Mouse (Mus musculus) CH12.LX (cell line): Measurements from ENCODE around the gene Ttc19. TPM values are rescaled to one million over a fixed set of nuclear protein-coding genes. Genes with fewer than 3 reads are reported as not detected.

Experiments
- DNase-seq: peaks from one replicate; pipeline ENCODE4 v3.0.0-alpha.2; 2013; ENCODE audit errors: extremely low read depth
- H3K27ac ChIP-seq: 2 replicates; pipeline ENCODE4 v1.5.1; 2012; ENCODE audit warnings: low read depth, mild to moderate bottlenecking, control low read depth, moderate library complexity; ENCODE audit not compliant: insufficient read depth
- H3K27me3 ChIP-seq: replicated peaks from 2 replicates; pipeline ENCODE3; 2012; ENCODE audit warnings: inconsistent platforms
- H3K36me3 ChIP-seq, 2 experiments: replicated peaks in 1 of 2; 2 replicates each; pipeline versions ENCODE3 to v1.6.1; 2012; ENCODE audit warnings: inconsistent platforms in 1 of 2, low read length in 1 of 2, mild to moderate bottlenecking in 1 of 2, mixed read lengths in 1 of 2, moderate library complexity in 1 of 2; ENCODE audit not compliant: control insufficient read depth in 1 of 2, insufficient read depth in 1 of 2
- H3K4me1 ChIP-seq, 2 experiments: 2 replicates each; pipeline ENCODE4 v1.6.1; 2012; ENCODE audit warnings: inconsistent platforms in 1 of 2, moderate library complexity in 1 of 2; ENCODE audit not compliant: insufficient read depth in 2 of 2, control insufficient read depth in 1 of 2
- H3K4me2 ChIP-seq: 2 replicates; pipeline ENCODE4 v1.6.1; 2012; ENCODE audit warnings: low read depth, mild to moderate bottlenecking, control low read depth; ENCODE audit not compliant: poor library complexity, insufficient read depth, severe bottlenecking
- H3K4me3 ChIP-seq, 3 experiments: fragments of 150-350 bp in 1 of 3; sonication (generic) in 1 of 3; replicated peaks in 1 of 3; 2 replicates each; pipeline versions ENCODE3 to v1.5.1; 2011 to 2012; ENCODE audit warnings: low read depth in 2 of 3, low read length in 2 of 3, mild to moderate bottlenecking in 2 of 3, moderate library complexity in 2 of 3, control low read depth in 1 of 3, improper control_type of control experiment in 1 of 3, inconsistent platforms in 1 of 3, mixed read lengths in 1 of 3; ENCODE audit not compliant: poor library complexity in 1 of 3
- H3K79me2 ChIP-seq: replicated peaks from 2 replicates; pipeline ENCODE4 v1.6.1; 2012; ENCODE audit warnings: mild to moderate bottlenecking, moderate library complexity; ENCODE audit not compliant: control insufficient read depth, poor library complexity, insufficient read depth, severe bottlenecking; ENCODE audit errors: extremely low read depth
- H3K9ac ChIP-seq: 2 replicates; pipeline ENCODE4 v1.6.1; 2012; ENCODE audit warnings: low read depth, mild to moderate bottlenecking, control low read depth, moderate library complexity; ENCODE audit not compliant: insufficient read depth
- H3K9me3 ChIP-seq: replicated peaks from 2 replicates; pipeline ENCODE3; 2012; ENCODE audit warnings: low read length, inconsistent platforms, mixed read lengths
- CHD1 ChIP-seq: IDR thresholded peaks from 2 replicates; pipeline ENCODE4 v1.6.1; 2012; ENCODE audit warnings: low read depth, low read length, improper control_type of control experiment, inconsistent platforms
- CHD2 ChIP-seq: IDR thresholded peaks from 2 replicates; pipeline ENCODE4 v1.6.1; 2011; ENCODE audit warnings: low read length, improper control_type of control experiment
- CTCF ChIP-seq, 2 experiments: IDR thresholded peaks in 1 of 2; conservative IDR thresholded peaks in 1 of 2; 2 replicates each; pipeline ENCODE4 v1.5.1; 2011 to 2012; ENCODE audit warnings: low read depth in 2 of 2, low read length in 2 of 2, improper control_type of control experiment in 1 of 2, inconsistent platforms in 1 of 2, mild to moderate bottlenecking in 1 of 2, moderate library complexity in 1 of 2
- EP300 ChIP-seq: IDR thresholded peaks from 2 replicates; pipeline ENCODE4 v1.6.1; 2011; ENCODE audit warnings: low read length, improper control_type of control experiment
- ETS1 ChIP-seq: conservative IDR thresholded peaks from 2 replicates; pipeline ENCODE4 v1.6.1; 2012; ENCODE audit warnings: low read depth, mild to moderate bottlenecking, inconsistent platforms, low read length, improper control_type of control experiment, moderate library complexity
- GABPA ChIP-seq: IDR thresholded peaks from 2 replicates; pipeline ENCODE4 v1.6.1; 2012; ENCODE audit warnings: low read depth, low read length, improper control_type of control experiment, inconsistent platforms; ENCODE audit not compliant: insufficient replicate concordance
- HCFC1 ChIP-seq: IDR thresholded peaks from 2 replicates; pipeline ENCODE4 v1.6.1; 2012; ENCODE audit warnings: low read depth, mild to moderate bottlenecking, inconsistent platforms, low read length, improper control_type of control experiment
- IRF4 ChIP-seq: IDR thresholded peaks from 2 replicates; pipeline ENCODE4 v1.6.1; 2014; ENCODE audit warnings: low read depth, mild to moderate bottlenecking, inconsistent platforms, low read length, improper control_type of control experiment
- JUND ChIP-seq: conservative IDR thresholded peaks from 2 replicates; pipeline ENCODE4 v1.6.1; 2011; ENCODE audit warnings: low read depth, low read length, improper control_type of control experiment
- KAT2A ChIP-seq: IDR thresholded peaks from 2 replicates; pipeline ENCODE4 v1.6.1; 2012; ENCODE audit warnings: low read length, improper control_type of control experiment, inconsistent platforms; ENCODE audit not compliant: insufficient replicate concordance
- MAFK ChIP-seq: IDR thresholded peaks from 2 replicates; pipeline ENCODE4 v1.6.1; 2011; ENCODE audit warnings: low read length, improper control_type of control experiment; ENCODE audit not compliant: insufficient replicate concordance
- MAZ ChIP-seq: IDR thresholded peaks from 2 replicates; pipeline ENCODE4 v1.6.1; 2012; ENCODE audit warnings: low read depth, mild to moderate bottlenecking, inconsistent platforms, low read length, improper control_type of control experiment, moderate library complexity
- MXI1 ChIP-seq: IDR thresholded peaks from 2 replicates; pipeline ENCODE4 v1.6.1; 2011; ENCODE audit warnings: mild to moderate bottlenecking, low read depth, low read length, improper control_type of control experiment
- MYC ChIP-seq: IDR thresholded peaks from 2 replicates; pipeline ENCODE4 v1.6.1; 2011; ENCODE audit warnings: low read depth, mild to moderate bottlenecking, improper control_type of control experiment, low read length
- NELFE ChIP-seq: IDR thresholded peaks from 2 replicates; pipeline ENCODE4 v1.6.1; 2011; ENCODE audit warnings: low read depth, low read length, improper control_type of control experiment
- NRF1 ChIP-seq: IDR thresholded peaks from 2 replicates; pipeline ENCODE4 v1.6.1; 2014; ENCODE audit warnings: low read depth, mild to moderate bottlenecking, inconsistent platforms, low read length, improper control_type of control experiment, moderate library complexity
- PAX5 ChIP-seq: IDR thresholded peaks from 2 replicates; pipeline ENCODE4 v1.6.1; 2012; ENCODE audit warnings: low read length, inconsistent platforms, mixed read lengths
- POLR2A ChIP-seq: IDR thresholded peaks from 2 replicates; pipeline ENCODE4 v1.6.1; 2011; ENCODE audit warnings: low read depth, mild to moderate bottlenecking, improper control_type of control experiment, low read length
- POLR2AphosphoS2 ChIP-seq: IDR thresholded peaks from 2 replicates; pipeline ENCODE4 v1.6.1; 2011; ENCODE audit warnings: low read depth, low read length, improper control_type of control experiment
- SIN3A ChIP-seq: IDR thresholded peaks from 2 replicates; pipeline ENCODE4 v1.6.1; 2012; ENCODE audit warnings: low read length, improper control_type of control experiment, inconsistent platforms
- TCF12 ChIP-seq: IDR thresholded peaks from 2 replicates; pipeline ENCODE4 v1.6.1; 2014; ENCODE audit warnings: low read depth, mild to moderate bottlenecking, inconsistent platforms, low read length, improper control_type of control experiment
- UBTF ChIP-seq: IDR thresholded peaks from 2 replicates; pipeline ENCODE4 v1.6.1; 2012; ENCODE audit warnings: low read depth, mild to moderate bottlenecking, inconsistent platforms, low read length, improper control_type of control experiment, moderate library complexity
- USF1 ChIP-seq: IDR thresholded peaks from 2 replicates; pipeline ENCODE4 v1.6.1; 2014; ENCODE audit warnings: low read depth, mild to moderate bottlenecking, inconsistent platforms, low read length, improper control_type of control experiment
- USF2 ChIP-seq: conservative IDR thresholded peaks from 2 replicates; pipeline ENCODE4 v1.6.1; 2011; ENCODE audit warnings: low read depth, low read length, improper control_type of control experiment
- ZC3H11A ChIP-seq: IDR thresholded peaks from 2 replicates; pipeline ENCODE4 v1.6.1; 2012; ENCODE audit warnings: low read depth, mild to moderate bottlenecking, inconsistent platforms, low read length, improper control_type of control experiment
- ZMIZ1 ChIP-seq: IDR thresholded peaks from 2 replicates; pipeline ENCODE4 v1.6.1; 2012; ENCODE audit warnings: low read depth, mild to moderate bottlenecking, inconsistent platforms, low read length, improper control_type of control experiment
- ZNF384 ChIP-seq: IDR thresholded peaks from 2 replicates; pipeline ENCODE4 v1.6.1; 2012; ENCODE audit warnings: low read depth, low read length, improper control_type of control experiment, inconsistent platforms
- dilution Hi-C: fragments of 300-500 bp; cut with MboI; formaldehyde crosslinking; loops from 2 replicates; pipeline ENCODE4 v1.14.3; 2020; ENCODE audit warnings: low sequenced_read_pairs; ENCODE audit not compliant: extremely low pct_unique_long_range_greater_than_20kb, extremely low pct_ligation_motif_present
- in situ Hi-C: fragments of 300-500 bp; cut with MboI; formaldehyde crosslinking; loops from 3 replicates; pipeline ENCODE4 v1.14.3; 2019; ENCODE audit warnings: low sequenced_read_pairs, low pct_ligation_motif_present, low pct_unique_long_range_greater_than_20kb, mixed read lengths
- polyA plus RNA-seq: library from polyadenylated mRNA; unstranded; fragments of >175 nt; gene quantifications from 2 replicates; pipeline ENCODE4 v1.2.1, GENCODE M21; 2012; ENCODE audit warnings: low read depth; ENCODE audit not compliant: insufficient read length
- total RNA-seq, 2 experiments: library from RNA; depleted of rRNA; stranded (reverse); fragments of 300-350 nt in 1 of 2; fragments of >200 nt in 1 of 2; gene quantifications; 2 replicates each; pipeline ENCODE4 v1.2.3; 2012 to 2014

The Ttc19 gene
- total and polyA plus RNA-seq, 3 experiments, result 13.0 to 22.6 (median 22.2) TPM

DNA sequence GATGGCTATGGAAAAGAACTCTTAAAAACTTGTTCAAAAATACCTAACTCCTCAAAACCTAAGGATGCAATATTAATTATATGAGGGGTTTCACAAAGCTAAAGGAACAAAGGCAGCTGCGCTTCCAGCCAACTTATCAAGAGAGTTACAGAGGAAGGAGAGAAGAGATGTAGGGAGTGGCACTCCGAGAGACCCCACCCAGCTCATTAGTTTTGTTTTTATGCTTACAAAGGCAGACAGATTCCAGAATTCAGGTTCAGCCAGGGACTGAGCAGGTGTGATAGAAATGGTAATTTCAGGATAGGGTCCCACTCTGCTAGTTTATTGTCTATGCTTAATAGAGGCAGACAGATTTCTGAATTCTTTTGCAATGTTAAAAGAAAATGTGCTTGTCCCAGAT lies 73.9 kb downstream of the Ttc19 start:
- Histone ChIP-seq H3K27ac (no peak overlapping the region), H3K36me3 (peaks cover 53 to 85% of the 10 kb centered on the region in 2 experiments), H3K4me2 (no peak overlapping the region), H3K4me1 (peaks cover 0 to 19% of the 10 kb centered on the region in 2 experiments; a peak in 2 of 4 replicates), H3K4me3 (no peak overlapping the region), H3K27me3 (no peaks in the 10 kb centered on the region), H3K9ac (no peak overlapping the region), H3K79me2 (peaks cover 3% of the 10 kb centered on the region; the same call in 1 of the 2 replicates), H3K9me3 (no peaks in the 10 kb centered on the region)
- TF ChIP-seq ZNF384 (no peak), TCF12 (no peak), KAT2A (no peak), MXI1 (no peak), USF2 (no peak), USF1 (no peak), MYC (no peak), SIN3A (no peak), ZMIZ1 (no peak), IRF4 (no peak), ETS1 (no peak), UBTF (no peak), MAFK (no peak), EP300 (no peak), ZC3H11A (no peak), POLR2AphosphoS2 (no peak), NELFE (no peak), PAX5 (no peak), CHD2 (no peak), POLR2A (no peak)
- dilution Hi-C loops (no loop called here), in situ Hi-C loops (no loop called here)
- DNase-seq, result no peak

DNA sequence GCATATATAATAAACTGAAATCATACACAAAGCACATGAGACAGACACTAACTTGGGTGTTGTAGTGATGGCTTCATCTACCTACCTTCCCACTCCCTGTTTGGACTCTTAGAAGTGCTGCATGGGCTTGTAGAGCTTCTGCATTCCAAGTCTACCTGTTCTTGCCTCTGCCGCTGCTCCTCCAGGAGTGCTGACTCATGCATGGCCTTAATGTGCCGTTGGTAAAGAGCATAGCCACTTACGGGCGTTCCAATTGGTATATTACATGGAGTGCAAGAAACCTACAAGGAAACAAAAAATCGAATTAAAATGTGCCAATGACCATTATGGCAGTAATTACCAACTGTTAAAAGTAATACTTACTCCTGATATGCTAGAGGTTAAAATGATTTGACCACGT lies 85.6 kb downstream of the Ttc19 start:
- peaks cover 34 to 79% of the 10 kb centered on the region in 2 experiments for H3K36me3 ChIP-seq

More for the DNA sequence above, 85.6 kb downstream of the Ttc19 start:
- no peaks in the 10 kb centered on the region for H3K27me3 ChIP-seq
- no peak overlapping the region for H3K9ac ChIP-seq
- H3K4me1 ChIP-seq, result peaks cover 0 to 6% of the 10 kb centered on the region in 2 experiments; a peak in 1 of 4 replicates
- TF ChIP-seq CHD1 (no peak), CHD2 (no peak), CTCF (conservative IDR thresholded peaks at IDR 0.05 in 1 of 2, IDR thresholded peaks at IDR 0.05 in 1 of 2; ENCODE audit: low read depth in 2 of 2, low read length in 2 of 2) (no peak), GABPA (no peak), TCF12 (no peak), MYC (no peak), NRF1 (no peak), USF2 (no peak), ZNF384 (no peak), ETS1 (no peak), HCFC1 (no peak), MAZ (no peak), JUND (no peak), MAFK (no peak)
- DNase-seq, result no peak
- H3K79me2 ChIP-seq, result no peaks in the 10 kb centered on the region; the same call in 1 of the 2 replicates
- dilution Hi-C loops, result no loop called here
- no peaks in the 10 kb centered on the region for H3K9me3 ChIP-seq
- H3K4me3 ChIP-seq, result no peak overlapping the region
- H3K27ac ChIP-seq, result no peak overlapping the region
- in situ Hi-C loops, result no loop called here
- H3K4me2 ChIP-seq, result no peak overlapping the region
